Mouse (Mus musculus) effector memory CD4-positive, alpha-beta T cell, adult 5 months (primary cell): ENCODE measurements around the gene Vps29. TPM values are rescaled to one million over a fixed set of nuclear protein-coding genes. Genes with fewer than 3 reads are reported as not detected.

Experiments
- polyA plus RNA-seq: library from polyadenylated mRNA; unstranded; fragments of 100-300 nt; shearing (Covaris generic); gene quantifications from one replicate; pipeline ENCODE4 v1.2.1, GENCODE M21; 2017

The Vps29 gene
- 117 TPM for polyA plus RNA-seq

GRCm38 (mm10) chr5:122353807-122354491, at the start of gene Vps29, which contains the start of gene Rad9b:
Gene Vps29, plus strand, starts transcription at chr5:122354369.
Gene Rad9b, minus strand, starts transcription at chr5:122354233.

DNA sequence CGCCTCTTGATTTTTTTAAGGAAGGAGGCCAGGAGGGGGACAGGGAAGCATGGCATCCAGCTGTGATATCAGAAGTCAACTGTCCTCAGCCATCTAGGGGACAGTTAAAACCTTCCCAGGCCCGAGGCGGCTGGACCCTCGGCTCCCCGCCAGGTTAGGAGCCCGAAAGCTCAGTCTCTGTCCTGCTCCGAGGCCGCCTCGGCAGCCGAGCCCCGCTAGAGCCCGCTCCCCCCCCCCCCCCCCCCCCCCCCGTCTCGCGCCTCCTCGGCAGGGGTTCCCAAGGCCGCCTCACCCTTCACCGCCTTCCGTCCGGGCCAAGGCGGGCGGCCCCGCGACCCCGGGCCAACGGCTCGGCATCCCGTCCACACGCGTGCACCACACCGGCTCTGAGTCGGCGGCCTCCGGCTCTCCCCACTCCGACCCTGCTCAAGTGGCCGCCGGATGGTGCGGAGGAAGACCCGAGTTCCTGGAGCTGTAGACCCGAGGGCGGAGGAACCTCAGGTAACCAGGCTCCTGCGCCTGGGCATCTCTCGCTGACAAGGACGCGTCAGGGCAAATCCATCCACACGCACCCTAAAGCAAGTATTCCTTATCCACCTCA, 17.5 kb downstream of the Vps29 start, which contains the start of gene Gpn3:
TSS of gene Gpn3 (plus strand) at position 286 of the 601 bp plus-strand sequence.

GRCm38 (mm10) chr5:122372192-122372769, 18.1 kb downstream of the Vps29 start, which contains the start of gene Fam216a:
Gene Fam216a, minus strand, starts transcription at chr5:122372364.

DNA sequence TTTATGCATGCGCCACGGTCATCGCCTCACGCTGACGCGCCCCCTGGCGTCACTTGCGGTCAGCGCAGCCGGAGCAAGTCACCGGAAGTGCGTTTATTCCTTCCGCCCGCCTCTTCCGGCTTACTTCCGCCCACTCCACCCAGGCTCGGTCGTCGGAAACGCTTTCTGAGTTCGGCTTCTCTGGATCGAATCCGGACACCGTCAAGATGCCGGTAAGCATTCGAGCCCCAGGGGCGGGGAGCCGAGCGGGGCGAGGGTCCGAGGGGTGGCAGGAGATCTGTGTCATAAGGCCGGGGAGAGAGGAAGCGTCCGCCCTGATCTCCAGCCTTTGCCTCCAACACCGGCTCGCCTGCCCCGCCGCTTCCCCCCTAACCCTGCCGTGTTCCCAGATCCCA, 37.6 kb downstream of the Vps29 start, which contains the start of gene Arpc3:
TSS of gene Arpc3 (plus strand) at position 93 of the 395 bp plus-strand sequence.

Other genes with a start within 250 kb of the Vps29 start
- gene Ccdc63, start 213.5 kb upstream of the Vps29 start, polyA plus RNA-seq, result 0.35 TPM
- gene Ppp1cc, start 196.1 kb upstream of the Vps29 start, polyA plus RNA-seq, result 988 TPM
- gene Hvcn1, start 147.6 kb upstream of the Vps29 start, polyA plus RNA-seq, result 72.2 TPM
- 2.0 TPM for gene Tctn1, start 89.9 kb upstream of the Vps29 start, polyA plus RNA-seq
- gene Pptc7, start 70.0 kb upstream of the Vps29 start, polyA plus RNA-seq, result 68.3 TPM
- 4.7 TPM for gene Rad9b, start 136 bp upstream of the Vps29 start, polyA plus RNA-seq
- gene Gpn3, start 17.5 kb downstream of the Vps29 start, polyA plus RNA-seq, result 128 TPM
- gene Fam216a, start 18.0 kb downstream of the Vps29 start, polyA plus RNA-seq, result 21.1 TPM
- 1,084 TPM for gene Arpc3, start 37.5 kb downstream of the Vps29 start, polyA plus RNA-seq
- 27.3 TPM for gene Anapc7, start 67.3 kb downstream of the Vps29 start, polyA plus RNA-seq
- 88.9 TPM for gene Atp2a2, start 147.9 kb downstream of the Vps29 start, polyA plus RNA-seq